Mouse (Mus musculus): Measurements from ENCODE around the gene Immp2l. TPM values are rescaled to one million over a fixed set of nuclear protein-coding genes. Genes with fewer than 3 reads are reported as not detected.
"Not testable (repeated sequence)": the region's sequence is repeated elsewhere in the genome, so short reads cannot be mapped to it uniquely, and the experiment has no call there.

Immp2l gene
- total RNA-seq, 2 experiments from 2014 or later, result 10.8 to 12.0 TPM

- no peak for DNase-seq (ENCODE audit: low spot score)
These were observed 807.8 kb downstream of the Immp2l start for GRCm38 (mm10) chr12:41831731-41832130.

DNA sequence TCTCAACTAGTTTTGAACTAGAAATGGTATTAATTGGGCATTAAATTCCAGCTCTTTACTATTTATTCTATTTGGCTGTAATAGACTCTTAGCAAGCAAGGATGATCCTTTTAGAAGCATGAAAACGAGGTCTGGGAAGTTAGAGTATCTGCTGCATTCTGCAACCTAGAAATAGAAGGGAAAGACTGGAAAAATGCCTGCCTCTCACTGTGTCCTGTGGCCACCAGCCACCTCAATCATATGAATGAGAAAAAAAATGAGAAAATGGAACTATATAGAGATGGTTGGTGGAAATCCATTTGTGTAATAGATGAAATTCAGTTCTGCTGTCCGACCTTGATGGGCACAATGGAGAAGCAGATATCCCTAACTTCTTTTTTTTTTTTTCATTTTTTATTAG, 810.8 kb downstream of the Immp2l start:
- DNase-seq (ENCODE audit: low spot score), result no peak

DNA sequence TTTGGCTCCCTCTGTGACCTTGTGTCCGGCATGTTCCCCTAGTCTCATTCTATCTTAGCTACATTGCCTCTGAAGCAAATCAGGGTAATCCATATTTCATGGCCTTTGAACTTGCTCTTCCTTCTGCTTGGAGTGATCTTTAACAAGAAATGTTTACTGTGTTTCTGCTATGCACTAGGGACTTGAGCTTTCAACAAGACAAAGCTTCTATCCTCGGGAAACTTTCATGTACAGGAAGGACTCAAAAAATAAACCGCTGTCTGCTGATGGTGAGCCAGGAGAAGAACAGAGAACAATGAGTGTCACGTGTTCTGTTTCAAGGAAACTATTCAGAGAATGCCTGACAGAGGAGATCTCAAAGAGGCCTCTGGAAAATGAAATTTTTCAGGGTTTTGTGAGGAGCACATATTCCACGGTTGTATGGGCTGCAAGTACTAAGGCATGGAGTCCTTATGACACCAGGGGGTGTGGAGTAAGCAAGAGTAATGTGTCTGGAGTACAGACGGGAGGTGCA, 814.5 kb downstream of the Immp2l start:
- DNase-seq (ENCODE audit: low spot score), result no peak

DNA sequence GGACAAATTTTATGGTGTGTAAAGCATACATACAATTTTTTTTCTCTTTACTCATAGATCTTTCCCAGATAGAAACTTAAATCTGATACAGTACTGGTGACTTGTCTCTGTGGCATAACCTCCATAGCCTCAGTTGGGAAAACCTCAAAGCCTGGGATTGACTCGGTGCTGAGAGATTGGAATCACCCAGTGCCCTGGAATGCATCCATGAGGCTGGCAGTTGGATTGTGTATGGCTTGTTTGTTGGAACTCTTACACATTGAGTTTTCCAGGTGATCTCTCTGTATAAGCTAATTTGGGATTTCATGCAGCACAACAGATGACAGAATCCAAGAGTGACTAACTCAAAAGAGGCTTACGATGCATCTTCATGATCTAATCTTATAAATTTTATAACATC, 815.4 kb downstream of the Immp2l start:
- DNase-seq (ENCODE audit: low spot score), result no peak

GRCm38 (mm10) chr12:41842694-41843329, 818.9 kb downstream of the Immp2l start:
- DNase-seq (ENCODE audit: low spot score), result no peak

DNA sequence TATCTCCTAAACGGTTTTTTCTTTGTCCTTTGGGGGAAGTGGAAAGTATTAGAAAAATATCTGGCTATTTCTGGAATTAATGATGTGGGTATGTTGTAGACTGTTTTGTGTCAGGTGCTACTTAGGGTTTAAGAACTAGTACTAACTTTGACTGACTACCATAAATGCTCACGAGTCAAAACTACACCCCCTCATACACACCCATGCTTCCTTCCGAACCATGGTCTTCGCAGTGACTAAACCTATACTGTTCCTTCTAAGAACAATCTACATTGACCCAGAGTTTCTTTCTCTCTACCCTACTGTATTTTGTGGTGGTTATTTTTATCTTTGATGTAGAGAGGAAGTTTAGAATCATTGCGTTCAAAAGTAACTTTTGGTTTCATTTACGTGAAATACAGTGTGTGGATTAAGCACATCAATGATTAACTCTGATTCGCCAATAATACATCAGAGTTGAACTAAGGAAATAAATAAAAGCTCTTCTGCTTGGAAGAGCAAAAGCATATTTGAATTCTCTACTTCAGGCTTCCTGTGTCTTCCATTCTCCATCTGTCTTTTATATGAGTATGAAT, 828.1 kb downstream of the Immp2l start:
- no peak for DNase-seq (ENCODE audit: low spot score)

GRCm38 (mm10) chr12:41859652-41860051, 835.8 kb downstream of the Immp2l start:
- not testable (repeated sequence) for DNase-seq (ENCODE audit: low spot score)

- DNase-seq (ENCODE audit: low spot score), result no peak
These were observed 844.4 kb downstream of the Immp2l start for GRCm38 (mm10) chr12:41868317-41868716.

DNA sequence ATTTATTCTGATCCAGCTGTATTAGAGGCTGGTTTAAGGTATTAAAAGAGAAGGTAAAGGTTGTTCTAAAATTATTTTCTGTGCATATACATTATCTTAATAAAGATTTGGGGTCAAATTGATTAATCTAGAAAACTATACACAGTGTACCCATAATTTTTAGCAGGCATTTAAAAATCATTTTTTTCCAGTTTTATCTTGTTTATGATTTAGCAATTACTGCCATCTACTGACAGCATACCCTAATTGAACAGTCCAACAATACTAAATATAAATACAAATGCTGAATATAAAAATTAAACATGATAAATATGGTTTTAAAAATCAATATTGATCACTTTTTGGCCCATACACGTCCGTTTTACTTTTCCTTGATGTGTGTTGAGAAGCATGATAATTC, 850.1 kb downstream of the Immp2l start:
- no peak for DNase-seq (ENCODE audit: low spot score)

DNA sequence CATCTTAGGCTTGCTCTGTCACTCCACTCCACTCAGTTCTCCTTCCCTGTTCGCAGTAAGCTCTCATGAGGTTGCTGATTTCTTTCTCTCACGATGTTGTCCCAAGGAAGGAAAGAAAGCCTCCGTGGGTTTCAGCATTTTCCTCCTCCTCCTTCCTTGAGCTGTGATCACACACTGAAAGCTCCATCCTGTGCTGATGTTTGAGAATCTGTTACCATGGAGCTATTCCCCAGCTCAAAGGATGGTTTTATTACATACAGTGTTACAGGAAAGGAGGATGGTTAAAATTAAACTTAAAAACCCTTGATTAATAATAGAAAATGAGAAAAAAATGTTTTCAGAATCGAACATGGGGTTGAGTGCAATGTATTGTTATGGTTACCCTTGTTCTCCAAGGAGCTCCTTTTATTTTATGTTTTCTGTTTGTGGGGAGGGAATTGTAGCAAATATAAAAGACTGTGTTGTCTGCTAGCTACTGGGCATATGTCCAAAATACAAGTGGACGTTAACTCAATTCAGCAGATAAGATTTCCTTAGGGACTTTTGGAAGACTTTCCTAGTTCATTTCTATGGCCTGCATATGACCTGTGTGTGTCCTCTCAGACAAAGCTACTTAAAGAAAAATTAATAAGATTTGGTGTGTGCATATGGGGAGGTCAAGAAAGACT, 853.5 kb downstream of the Immp2l start:
- no peak for DNase-seq (ENCODE audit: low spot score)

GRCm38 (mm10) chr12:41878493-41878892, 854.6 kb downstream of the Immp2l start:
- no peak for DNase-seq (ENCODE audit: low spot score)

DNA sequence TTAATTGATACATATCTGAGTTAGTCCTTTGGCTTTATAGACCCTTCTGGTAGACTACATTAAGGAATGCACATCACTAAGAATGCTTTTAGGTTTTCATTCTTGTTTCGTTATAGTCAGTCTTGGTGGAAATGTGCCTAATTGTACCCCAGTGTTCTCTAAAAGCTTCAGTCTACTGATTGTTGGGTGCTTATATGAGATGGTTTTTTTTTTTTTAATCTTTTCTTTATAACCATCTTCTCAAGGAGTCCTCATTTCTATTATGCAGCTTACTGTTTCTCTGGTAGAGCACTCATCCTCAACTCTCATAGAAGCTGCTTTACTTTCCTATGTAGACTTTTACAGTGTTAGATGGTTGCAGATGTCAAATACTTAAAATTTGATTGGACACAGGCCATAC, 855.1 kb downstream of the Immp2l start:
- DNase-seq (ENCODE audit: low spot score), result no peak

DNA sequence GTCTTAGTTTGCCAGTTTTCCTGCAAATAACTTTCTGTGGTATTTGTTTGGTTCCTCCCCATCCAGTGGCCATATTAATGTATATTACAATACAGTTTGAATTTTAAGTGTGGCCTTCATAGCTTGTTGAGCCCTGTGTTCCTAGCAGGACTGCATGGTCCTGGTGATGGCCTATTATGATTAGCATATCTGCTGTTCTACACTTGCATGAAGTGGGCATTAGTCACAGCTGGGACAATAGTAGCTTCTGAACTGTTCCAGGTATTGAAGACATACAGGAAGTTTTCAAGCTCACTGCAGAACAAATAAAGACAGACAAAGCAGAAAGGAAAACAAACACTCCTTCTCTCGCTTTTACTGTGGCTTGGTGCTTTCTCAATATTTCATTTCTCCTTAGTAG, 855.5 kb downstream of the Immp2l start:
- DNase-seq (ENCODE audit: low spot score), result no peak

GRCm38 (mm10) chr12:41880833-41881232, 856.9 kb downstream of the Immp2l start:
- no peak for DNase-seq (ENCODE audit: low spot score)

DNA sequence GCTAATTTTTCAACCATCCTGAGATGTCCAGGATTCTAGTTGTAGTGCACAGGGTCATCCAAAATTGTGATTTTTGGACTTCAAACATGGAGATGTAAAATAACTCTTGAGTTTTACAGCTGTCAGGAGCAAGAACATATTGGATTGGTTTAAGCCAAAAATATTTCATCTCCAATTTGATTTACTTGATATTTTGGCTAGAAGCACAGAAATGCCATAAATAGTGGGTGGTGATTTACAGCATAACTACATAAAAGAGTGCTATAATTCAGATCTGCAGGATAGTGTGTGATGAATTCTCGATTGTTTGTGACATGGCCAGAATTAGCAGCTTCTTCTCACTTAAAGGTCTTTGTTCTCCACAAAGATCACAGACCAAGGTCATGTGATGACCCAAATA, 884.1 kb downstream of the Immp2l start:
- no peak for DNase-seq (ENCODE audit: low spot score)

DNA sequence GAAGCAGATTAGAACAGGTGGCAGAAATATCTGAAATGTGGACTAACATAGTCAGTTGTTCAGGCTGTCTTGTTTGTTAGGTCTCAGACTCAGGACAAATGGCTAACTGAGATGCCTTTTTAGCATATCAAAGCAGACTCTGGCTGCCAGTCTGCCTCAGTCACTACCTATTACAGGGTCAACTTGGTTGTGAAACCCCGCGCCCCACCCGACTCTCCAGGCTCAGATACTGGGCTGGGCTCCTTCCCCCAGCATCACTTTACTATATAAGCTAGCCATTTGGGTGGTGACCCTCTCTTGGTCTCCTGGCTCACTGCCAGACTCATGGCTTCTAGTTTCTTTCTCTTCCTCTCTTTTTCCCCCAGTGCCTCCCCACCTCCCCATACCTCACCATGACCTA, 887.7 kb downstream of the Immp2l start:
- no peak for DNase-seq (ENCODE audit: low spot score)

GRCm38 (mm10) chr12:41937751-41938150, 913.9 kb downstream of the Immp2l start:
- no peak for DNase-seq (ENCODE audit: low spot score)

GRCm38 (mm10) chr12:41941853-41942252, 918.0 kb downstream of the Immp2l start:
- no peak for DNase-seq (ENCODE audit: low spot score)

DNA sequence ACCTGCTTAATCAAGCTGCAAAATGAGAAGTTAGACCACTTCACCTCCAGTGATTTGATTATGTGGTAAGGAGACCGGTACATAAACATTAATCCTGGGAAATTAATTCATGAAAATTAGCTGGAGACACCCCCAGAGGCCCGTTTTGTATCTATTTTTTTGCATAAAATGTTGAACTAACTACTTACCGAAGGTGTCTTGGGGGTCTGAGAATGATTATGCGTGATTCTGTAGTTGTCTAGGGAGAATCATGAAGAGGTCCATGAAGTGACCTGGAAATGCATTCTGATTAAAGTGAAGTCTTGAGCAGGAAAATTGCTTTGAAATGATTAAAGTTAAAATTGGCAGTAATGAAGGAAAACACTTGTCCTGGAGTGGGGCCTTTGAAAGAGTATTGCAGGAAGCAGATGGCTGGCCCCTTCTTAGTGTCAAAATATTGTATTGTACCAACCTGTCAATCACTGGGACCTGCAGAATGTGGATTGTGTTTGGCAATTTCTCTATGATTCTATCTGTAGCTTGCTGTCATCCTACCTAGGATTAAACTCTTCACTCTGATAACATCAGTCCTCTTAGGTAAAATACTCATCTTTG, 920.3 kb downstream of the Immp2l start:
- no peak for DNase-seq (ENCODE audit: low spot score)

DNA sequence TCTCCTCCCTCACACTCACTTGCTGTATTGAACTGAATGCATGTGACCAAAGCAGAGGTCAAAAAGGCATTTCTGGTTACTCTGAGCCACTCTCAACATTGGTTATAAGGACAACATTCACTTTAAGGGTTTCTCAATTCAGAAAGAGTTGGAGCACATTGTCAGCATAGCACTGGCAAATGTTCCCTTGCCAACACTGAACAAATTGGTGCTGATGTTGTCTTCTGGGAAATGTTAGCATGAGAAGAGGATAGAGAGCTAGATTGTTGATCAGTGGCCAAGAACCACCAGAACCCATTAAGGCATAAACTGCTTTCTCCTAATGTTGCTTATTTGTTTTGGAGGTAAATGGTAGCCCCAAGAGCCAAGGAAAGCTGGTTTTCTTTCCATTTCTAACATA, 922.6 kb downstream of the Immp2l start:
- DNase-seq (ENCODE audit: low spot score), result no peak

DNA sequence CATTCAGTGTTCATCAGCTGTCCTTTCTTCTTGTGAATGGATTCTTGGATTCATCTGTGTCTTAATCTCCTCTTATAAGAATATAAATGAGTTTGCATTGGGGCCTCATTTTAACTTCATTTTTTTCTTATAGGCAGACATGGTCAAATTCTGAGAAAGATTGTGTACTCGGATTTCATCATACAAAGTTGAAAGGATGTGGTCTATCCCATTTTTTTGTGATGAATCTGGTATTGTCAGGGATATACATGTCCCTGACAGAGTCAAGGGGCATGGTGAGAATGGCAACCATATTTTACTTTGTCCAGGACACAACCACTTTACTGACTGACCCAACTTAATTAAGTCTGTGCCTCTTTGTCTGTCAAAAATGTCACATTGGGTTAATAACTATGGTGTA, 925.5 kb downstream of the Immp2l start:
- DNase-seq (ENCODE audit: low spot score), result no peak

GRCm38 (mm10) chr12:41949841-41950241, 926.0 kb downstream of the Immp2l start:
- peak; percentile 2 for DNase-seq (ENCODE audit: low spot score)

GRCm38 (mm10) chr12:41950726-41951125, 926.8 kb downstream of the Immp2l start:
- DNase-seq (ENCODE audit: low spot score), result no peak

All from gastrocnemius, adult 18-20 months (tissue).